Comparison of ENCODE assay signal across 8 mouse cellular contexts in the genomic region with DNA sequence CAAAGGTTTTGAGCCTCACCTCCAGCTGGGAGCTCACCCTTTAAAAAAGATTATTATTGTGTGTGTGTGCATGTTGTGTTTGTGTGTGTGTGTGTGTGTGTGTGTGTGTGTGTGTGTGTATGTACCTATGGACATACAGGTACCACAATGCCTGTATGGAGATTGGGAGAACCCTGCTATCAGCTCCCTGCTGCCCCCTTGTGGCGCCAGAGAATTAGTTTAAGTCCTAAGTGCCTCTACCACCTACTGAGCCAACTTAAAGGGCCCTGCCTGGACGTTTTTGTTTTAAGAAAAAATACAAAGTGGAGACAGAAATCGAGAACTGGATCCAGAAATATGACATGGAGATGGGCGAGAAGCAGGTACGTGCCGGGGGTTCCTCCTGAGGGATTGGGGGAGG. TPM values are rescaled to one million over a fixed set of nuclear protein-coding genes. Genes with fewer than 3 reads are reported as not detected.
DNase-seq lines count a peak whose midpoint lies in the region; ATAC-seq and TF ChIP-seq lines count a peak whose summit lies in the region.

No protein-coding gene starts in this region.

- no peak overlapping the region for H3K27ac ChIP-seq in heart, embryonic 15.5 days

- H3K9me3 ChIP-seq in erythroblast, embryonic 14.5 days (ENCODE audit: control insufficient read depth, low read length) = no peaks in the 10 kb centered on the region; the same call in 1 of the 2 replicates
- no peaks in the 10 kb centered on the region for H3K9me3 ChIP-seq in heart, embryonic 15.5 days (replicated peaks)

- ATAC-seq in heart, embryonic 15.5 days (replicated peaks; ENCODE audit: insufficient number of reproducible peaks, insufficient read depth, low FRiP score, low read depth) = no peak
- ATAC-seq in neutrophil, adult 5-6 weeks (ENCODE audit: extremely low read depth, insufficient number of reproducible peaks, low FRiP score, poor library complexity, severe bottlenecking) = peak; percentile 59

- no peaks in the 10 kb centered on the region for H3K27me3 ChIP-seq in erythroblast, embryonic 14.5 days (ENCODE audit: control insufficient read depth)
- 0 out of 2 replicates have a peak, but pooled peaks cover 5% of the 10 kb centered on the region for H3K27me3 ChIP-seq in heart, embryonic 15.5 days

- H3K4me1 ChIP-seq in erythroblast, embryonic 14.5 days (ENCODE audit: control insufficient read depth) = peaks cover 54% of the 10 kb centered on the region
- peaks cover 18% of the 10 kb centered on the region for H3K4me1 ChIP-seq in heart, embryonic 15.5 days (replicated peaks)
- peaks cover 3% of the 10 kb centered on the region; the same call in 1 of the 2 replicates for H3K4me1 ChIP-seq in lung, adult 2 months (ENCODE audit: control insufficient read depth, insufficient read depth, low read length)

- DNase-seq in CD8-positive naive resting alpha-beta T cell, adult 2 months (ENCODE audit: low read depth in 2 of 2, low spot score in 2 of 2) = peak; percentile 75 to 85
- DNase-seq in brain, embryonic 14.5 days (ENCODE audit: low read depth) = peak; percentile 89
- DNase-seq in kidney, postnatal 10 days = peak; percentile 94
- DNase-seq in lung, adult 2 months = peak; percentile 79
- DNase-seq in thymus, adult 18-20 months = peak; percentile 49 to 64

- H3K9ac ChIP-seq in heart, embryonic 15.5 days = no peak overlapping the region

- no peak for TF ChIP-seq POLR2A in brain, embryonic 14.5 days (IDR thresholded peaks at IDR 0.05; ENCODE audit: borderline replicate concordance, extremely low read depth, insufficient read depth, insufficient read length, poor library complexity, severe bottlenecking)
- TF ChIP-seq POLR2A in lung, adult 2 months (IDR thresholded peaks at IDR 0.05; ENCODE audit: borderline replicate concordance, extremely low read depth, low read depth, low read length) = no peak

- peak overlapping the region; percentile 52 for H3K4me3 ChIP-seq in erythroblast, embryonic 14.5 days (replicated peaks)
- peak overlapping the region; percentile 41 for H3K4me3 ChIP-seq in heart, embryonic 15.5 days
- H3K4me3 ChIP-seq in lung, adult 2 months (replicated peaks; ENCODE audit: extremely low read depth, low read depth, low read length) = no peak overlapping the region

- peak; percentile 79; the same call in 1 of the 2 replicates for TF ChIP-seq CTCF in brain, embryonic 14.5 days (IDR thresholded peaks at IDR 0.05; ENCODE audit: borderline replicate concordance, extremely low read depth, insufficient read depth, insufficient read length)
- peak; percentile 79 for TF ChIP-seq CTCF in lung, adult 2 months (IDR thresholded peaks at IDR 0.05; ENCODE audit: insufficient read depth, low read length)

- H3K36me3 ChIP-seq in erythroblast, embryonic 14.5 days (ENCODE audit: control insufficient read depth) = peaks cover 20% of the 10 kb centered on the region
- no peaks in the 10 kb centered on the region for H3K36me3 ChIP-seq in heart, embryonic 15.5 days

- WGBS in heart, embryonic 15.5 days = 3% methylated on average over 6 of the region's 6 CpGs
- WGBS in lung, adult 2 months = 2% methylated on average over 6 of the region's 6 CpGs

- peak overlapping the region; percentile 58 for H3K4me2 ChIP-seq in heart, embryonic 15.5 days

RNA-seq across cellular contexts. Expression of a gene that starts 7.5 kb away (rescaled TPM):
- 32.8 and 38.1 TPM in 2 replicates for polyA plus RNA-seq in brain, embryonic 14.5 days (2012; rRNA removed)
- polyA plus RNA-seq in erythroblast, embryonic 14.5 days (2012) = 1.5 and 1.7 TPM in 2 replicates
- 11.0 and 12.7 TPM in 2 replicates for polyA plus RNA-seq in heart, embryonic 15.5 days (2015; fragmentation: Nextera tagmentation; extraction: Ambion mirVana)
- polyA plus RNA-seq in lung, adult 2 months (2012; rRNA removed) = 15.7 and 15.8 TPM in 2 replicates
- 0.81 and 3.6 TPM in 2 replicates for total RNA-seq in neutrophil, adult 5-6 weeks (2017)

RNA-seq across cellular contexts. Expression of a gene that starts 7.7 kb away (rescaled TPM):
- polyA plus RNA-seq in brain, embryonic 14.5 days (2012; rRNA removed) = 42.7 and 49.7 TPM in 2 replicates
- 3.1 and 3.4 TPM in 2 replicates for polyA plus RNA-seq in erythroblast, embryonic 14.5 days (2012)
- 23.4 and 32.9 TPM in 2 replicates for polyA plus RNA-seq in heart, embryonic 15.5 days (2015; fragmentation: Nextera tagmentation; extraction: Ambion mirVana)
- polyA plus RNA-seq in lung, adult 2 months (2012; rRNA removed) = 37.2 and 39.2 TPM in 2 replicates
- 58.6 and 61.8 TPM in 2 replicates for total RNA-seq in neutrophil, adult 5-6 weeks (2017)

RNA-seq across cellular contexts. Expression of a gene that starts 16.0 kb away (rescaled TPM):
- 2.3 and 3.5 TPM in 2 replicates for polyA plus RNA-seq in brain, embryonic 14.5 days (2012; rRNA removed)
- 0.98 and 1.3 TPM in 2 replicates for polyA plus RNA-seq in erythroblast, embryonic 14.5 days (2012)
- 0.19 and 0.46 TPM in 2 replicates for polyA plus RNA-seq in heart, embryonic 15.5 days (2015; fragmentation: Nextera tagmentation; extraction: Ambion mirVana)
- 2.0 and 2.4 TPM in 2 replicates for polyA plus RNA-seq in lung, adult 2 months (2012; rRNA removed)
- 0.47 TPM in 1 of 2 replicates, not detected in the other for total RNA-seq in neutrophil, adult 5-6 weeks (2017)

RNA-seq across cellular contexts. Expression of a gene that starts 16.4 kb away (rescaled TPM):
- polyA plus RNA-seq in brain, embryonic 14.5 days (2012; rRNA removed) = 27.1 and 32.5 TPM in 2 replicates
- polyA plus RNA-seq in erythroblast, embryonic 14.5 days (2012) = 30.3 TPM in 2 replicates
- polyA plus RNA-seq in heart, embryonic 15.5 days (2015; fragmentation: Nextera tagmentation; extraction: Ambion mirVana) = 12.4 and 16.8 TPM in 2 replicates
- 75.8 and 89.2 TPM in 2 replicates for polyA plus RNA-seq in lung, adult 2 months (2012; rRNA removed)
- total RNA-seq in neutrophil, adult 5-6 weeks (2017) = 15.6 and 15.9 TPM in 2 replicates

RNA-seq across cellular contexts. Expression of a gene that starts 29.2 kb away (rescaled TPM):
- 0.18 and 0.30 TPM in 2 replicates for polyA plus RNA-seq in brain, embryonic 14.5 days (2012; rRNA removed)
- polyA plus RNA-seq in erythroblast, embryonic 14.5 days (2012) = not detected in 2 replicates
- polyA plus RNA-seq in heart, embryonic 15.5 days (2015; fragmentation: Nextera tagmentation; extraction: Ambion mirVana) = 0.15 TPM in 1 of 2 replicates, not detected in the other
- polyA plus RNA-seq in lung, adult 2 months (2012; rRNA removed) = 1.6 TPM in 2 replicates
- not detected in 2 replicates for total RNA-seq in neutrophil, adult 5-6 weeks (2017)
